22 mouse cellular contexts compared by ENCODE assay signal in genomic region chr5:58747684-58748083, GRCm38 (mm10).
DNase-seq lines count a peak whose midpoint lies in the region; ATAC-seq lines count a peak whose summit lies in the region.
"Had no signal": no experiment of that assay in that cellular context is flagged by ENCODE, and none has a peak within 500 bp of the region (broad histone marks: within the 10 kb centered on the region; RNA-seq: fewer than 3 reads in every experiment).

No protein-coding gene starts in this region.

- no peaks in the 10 kb centered on the region for H3K36me3 ChIP-seq in hindbrain, embryonic 12.5 days
- H3K36me3 ChIP-seq in midbrain, embryonic 11.5 days (ENCODE audit: control insufficient read depth, insufficient read depth, low read length), result no peaks in the 10 kb centered on the region
- no peaks in the 10 kb centered on the region for H3K36me3 ChIP-seq in neural tube, embryonic 14.5 days (ENCODE audit: control insufficient read depth, insufficient read depth, low read length)
- H3K36me3 ChIP-seq: embryonic facial prominence, embryonic 15.5 days; limb, embryonic 10.5 days; liver, embryonic 12.5 days; lung, embryonic 15.5 days had no signal

- no peak overlapping the region for H3K4me3 ChIP-seq in hindbrain, embryonic 12.5 days
- no peak overlapping the region for H3K4me3 ChIP-seq in midbrain, embryonic 11.5 days (ENCODE audit: low read depth, low read length)
- H3K4me3 ChIP-seq in neural tube, embryonic 14.5 days (ENCODE audit: low read depth, low read length), result no peak overlapping the region
- H3K4me3 ChIP-seq: embryonic facial prominence, embryonic 15.5 days; layer of hippocampus, adult 2 months; limb, embryonic 10.5 days; liver, embryonic 12.5 days; lung, embryonic 15.5 days; myocyte had no signal

- H3K9ac ChIP-seq in hindbrain, embryonic 12.5 days, result no peak overlapping the region
- peak overlapping the region; percentile 28; the same call in 1 of the 2 replicates for H3K9ac ChIP-seq in midbrain, embryonic 11.5 days (ENCODE audit: low read length)
- no peak overlapping the region for H3K9ac ChIP-seq in neural tube, embryonic 14.5 days (replicated peaks; ENCODE audit: low read depth, low read length)
- H3K9ac ChIP-seq: embryonic facial prominence, embryonic 15.5 days; liver, embryonic 12.5 days; lung, embryonic 15.5 days had no signal

- H3K9me3 ChIP-seq in hindbrain, embryonic 12.5 days (replicated peaks), result no peaks in the 10 kb centered on the region
- no peaks in the 10 kb centered on the region for H3K9me3 ChIP-seq in midbrain, embryonic 11.5 days (ENCODE audit: control insufficient read depth, low read length)
- no peaks in the 10 kb centered on the region for H3K9me3 ChIP-seq in neural tube, embryonic 14.5 days (ENCODE audit: control insufficient read depth, low read length)
- H3K9me3 ChIP-seq: embryonic facial prominence, embryonic 15.5 days; limb, embryonic 10.5 days; liver, embryonic 12.5 days; lung, embryonic 15.5 days had no signal

- H3K27me3 ChIP-seq in hindbrain, embryonic 12.5 days, result no peaks in the 10 kb centered on the region
- no peaks in the 10 kb centered on the region for H3K27me3 ChIP-seq in midbrain, embryonic 11.5 days (ENCODE audit: control insufficient read depth, insufficient read depth, low read length)
- no peaks in the 10 kb centered on the region for H3K27me3 ChIP-seq in neural tube, embryonic 14.5 days (ENCODE audit: control insufficient read depth, insufficient read depth, low read length)
- H3K27me3 ChIP-seq: embryonic facial prominence, embryonic 15.5 days; liver, embryonic 12.5 days; lung, embryonic 15.5 days had no signal

- peak overlapping the region; percentile 17; the same call in 1 of the 2 replicates for H3K4me2 ChIP-seq in hindbrain, embryonic 12.5 days (replicated peaks)
- H3K4me2 ChIP-seq in midbrain, embryonic 11.5 days, result peak overlapping the region; percentile 6; the same call in 1 of the 2 replicates
- 0 out of 2 replicates have a peak overlapping the region, but pooled peaks have one; percentile 2 for H3K4me2 ChIP-seq in neural tube, embryonic 14.5 days (ENCODE audit: low read depth, low read length)
- H3K4me2 ChIP-seq: embryonic facial prominence, embryonic 15.5 days; heart, embryonic 11.5 days; liver, embryonic 12.5 days; lung, embryonic 15.5 days had no signal

- 14% methylated on average over 6 of the region's 6 CpGs for WGBS in hindbrain, embryonic 12.5 days
- 7% methylated on average over 6 of the region's 6 CpGs for WGBS in midbrain, embryonic 11.5 days
- WGBS in neural tube, embryonic 14.5 days, result 11% methylated on average over 6 of the region's 6 CpGs

- peak overlapping the region; percentile 44; the same call in 1 of the 2 replicates for H3K27ac ChIP-seq in hindbrain, embryonic 12.5 days
- H3K27ac ChIP-seq in midbrain, embryonic 11.5 days (ENCODE audit: low read depth, low read length), result no peak overlapping the region
- no peak overlapping the region for H3K27ac ChIP-seq in neural tube, embryonic 14.5 days (ENCODE audit: low read depth, low read length)
- H3K27ac ChIP-seq: embryonic facial prominence, embryonic 15.5 days; kidney, postnatal 0 days; layer of hippocampus, adult 2 months; limb, embryonic 10.5 days; liver, embryonic 12.5 days; lung, embryonic 15.5 days; stomach, postnatal 0 days had no signal

- 0 out of 2 replicates have a peak, but pooled peaks cover 5% of the 10 kb centered on the region for H3K4me1 ChIP-seq in hindbrain, embryonic 12.5 days
- H3K4me1 ChIP-seq in midbrain, embryonic 11.5 days (ENCODE audit: control insufficient read depth, insufficient read depth, low read length), result peaks cover 2% of the 10 kb centered on the region; the same call in 1 of the 2 replicates
- H3K4me1 ChIP-seq in neural tube, embryonic 14.5 days (ENCODE audit: control insufficient read depth, insufficient read depth, low read length), result peaks cover 4% of the 10 kb centered on the region; the same call in 1 of the 2 replicates
- H3K4me1 ChIP-seq: embryonic facial prominence, embryonic 15.5 days; limb, embryonic 10.5 days; liver, embryonic 12.5 days; lung, embryonic 15.5 days had no signal

- DNase-seq in embryo, embryonic 10.5 days (ENCODE audit: low spot score), result peak; percentile 24
- no peak for DNase-seq in embryo, embryonic 10 days (ENCODE audit: low spot score)
- peak; percentile 88 for DNase-seq in midbrain, embryonic 11.5 days (ENCODE audit: low spot score, missing footprints)
- no peak for DNase-seq in left cerebral cortex, postnatal 4 days
- no peak for DNase-seq in B cell, adult 2 months
- DNase-seq in ovary, postnatal 10 days (ENCODE audit: low spot score), result no peak
- DNase-seq: adrenal gland, adult 2 months; cerebellum, adult 11 months; cerebellum, postnatal 25 days; right cerebral cortex, postnatal 25 days had no signal

- intact Hi-C loops in left cerebral cortex, postnatal 4 days (cut with DNase I), result no loop called here

- no peak for ATAC-seq in hindbrain, embryonic 12.5 days (ENCODE audit: low FRiP score)
- ATAC-seq in midbrain, embryonic 11.5 days (ENCODE audit: low FRiP score), result no peak
- ATAC-seq in neural tube, embryonic 14.5 days (ENCODE audit: low read depth), result no peak
- ATAC-seq: intestine, postnatal 0 days; liver, embryonic 12.5 days had no signal

Comparison
In these comparisons a context has a peak if more than half of its experiments do, and no peak if none do; other contexts are left out.
1. DNase-seq: peak in embryo, embryonic 10.5 days (single experiment) and midbrain, embryonic 11.5 days (single experiment); none in embryo, embryonic 10 days (single experiment), left cerebral cortex, postnatal 4 days (single experiment), B cell, adult 2 months (0 of 2) and ovary, postnatal 10 days (single experiment).
2. Peak in every context shown above with its lines, with median percentiles within 50 percentile points of each other: H3K4me2 ChIP-seq.